Mouse (Mus musculus) T-helper 17 cell (primary cell): ENCODE measurements at regions not wholly inside any gene's neighbourhood (a gene's known extent, or its start where the extent isn't known, plus 50 kb on each side); places are given as distances from the start of the nearest gene placed in this dataset.

Experiments used
- in situ Hi-C, 2 experiments: fragments of 300-600 bp; cut with MboI, MseI; formaldehyde crosslinking; loops; 1 replicate in 1 of 2; 2 replicates in 1 of 2; pipeline ENCODE4 v1.15.1; 2025; ENCODE audit warnings: high pct_unique_total_duplicates in 2 of 2

GRCm38 (mm10) chr5:90164434-90164833, 59.4 kb downstream of the Cox18 start:
- in situ Hi-C loops: no loop called here

- in situ Hi-C loops: no loop called here
These were observed 60.6 kb downstream of the Cox18 start for GRCm38 (mm10) chr5:90163033-90163859.

- in situ Hi-C loops: no loop called here
These were observed 63.5 kb downstream of the Cox18 start for GRCm38 (mm10) chr5:90160281-90160680.

- in situ Hi-C loops: no loop called here
These were observed 67.3 kb downstream of the Cox18 start for GRCm38 (mm10) chr5:90156522-90156921.

- in situ Hi-C loops: no loop called here
These were observed 73.9 kb downstream of the Cox18 start for GRCm38 (mm10) chr5:90149611-90150532.

- in situ Hi-C loops: no loop called here
These were observed 87.8 kb downstream of the Cox18 start for GRCm38 (mm10) chr5:90135971-90136370.

GRCm38 (mm10) chr5:90107036-90107435, 116.8 kb downstream of the Cox18 start:
- in situ Hi-C loops: no loop called here

- in situ Hi-C loops: no loop called here
These were observed 119.1 kb downstream of the Cox18 start for GRCm38 (mm10) chr5:90104672-90105071.

GRCm38 (mm10) chr5:90088541-90088940, 135.3 kb downstream of the Cox18 start:
- in situ Hi-C loops: loop anchor here in 1 of 2 experiments (10.0 kb wide), 1 partner anchor 1204 kb away; the partner anchor contains the start of gene Slc4a4

- in situ Hi-C loops: loop anchor here in 1 of 2 experiments (10.0 kb wide), 1 partner anchor 1202 kb away; the partner anchor contains the start of gene Slc4a4
These were observed 137.3 kb downstream of the Cox18 start for GRCm38 (mm10) chr5:90086491-90086890.

GRCm38 (mm10) chr5:90077025-90077536, 146.7 kb downstream of the Cox18 start:
- in situ Hi-C loops: loop anchor here in 1 of 2 experiments (10.0 kb wide), 1 partner anchor 632 kb away; no protein-coding TSS in a partner anchor

GRCm38 (mm10) chr5:90075629-90076349, 148.0 kb downstream of the Cox18 start:
- in situ Hi-C loops: loop anchor here in 1 of 2 experiments (10.0 kb wide), 1 partner anchor 631 kb away; no protein-coding TSS in a partner anchor

- in situ Hi-C loops: loop anchor here in 1 of 2 experiments (10.0 kb wide), 1 partner anchor 627 kb away; no protein-coding TSS in a partner anchor
These were observed 152.0 kb downstream of the Cox18 start for GRCm38 (mm10) chr5:90071806-90072205.

- in situ Hi-C loops: loop anchor here in 1 of 2 experiments (10.0 kb wide), 1 partner anchor 144 kb away; no protein-coding TSS in a partner anchor
These were observed 155.2 kb downstream of the Cox18 start for GRCm38 (mm10) chr5:90068601-90069000.

GRCm38 (mm10) chr5:90067817-90068216, 156.0 kb downstream of the Cox18 start:
- in situ Hi-C loops: loop anchor here in 1 of 2 experiments (10.0 kb wide), 1 partner anchor 143 kb away; no protein-coding TSS in a partner anchor

GRCm38 (mm10) chr5:90065884-90066615, 157.8 kb downstream of the Cox18 start:
- in situ Hi-C loops: loop anchor here in 1 of 2 experiments (10.0 kb wide), 1 partner anchor 141 kb away; no protein-coding TSS in a partner anchor

- in situ Hi-C loops: loop anchor here in 1 of 2 experiments (10.0 kb wide), 1 partner anchor 241 kb away; no protein-coding TSS in a partner anchor
These were observed 168.1 kb downstream of the Cox18 start for GRCm38 (mm10) chr5:90055686-90056085.

GRCm38 (mm10) chr5:90052516-90052915, 169.4 kb upstream of the Adamts3 start:
- in situ Hi-C loops: loop anchor here in 1 of 2 experiments (10.0 kb wide), 1 partner anchor 238 kb away; no protein-coding TSS in a partner anchor

- in situ Hi-C loops: loop anchor here in 1 of 2 experiments (10.0 kb wide), 2 partner anchors 235 to 1155 kb away; no protein-coding TSS in a partner anchor
These were observed 166.7 kb upstream of the Adamts3 start for GRCm38 (mm10) chr5:90049856-90050255.
